Mouse (Mus musculus) CD4-positive, CD25-positive, alpha-beta regulatory T cell, adult 9 weeks (primary cell): ENCODE data around the gene Vmn1r7. TPM values are rescaled to one million over a fixed set of nuclear protein-coding genes. Genes with fewer than 3 reads are reported as not detected.

Source experiments
- polyA plus RNA-seq: library from polyadenylated mRNA; unstranded; fragments of 100-300 nt; shearing (Covaris generic); gene quantifications from one replicate; pipeline ENCODE4 v1.2.1, GENCODE M21; 2017

Gene Vmn1r7
- not detected for polyA plus RNA-seq

GRCm38 (mm10) chr6:57025224-57025623 is at the start of gene Vmn1r7:
Vmn1r7 (minus strand) TSS chr6:57025324.

GRCm38 (mm10) chr6:57066487-57066886 is 41.4 kb upstream of the Vmn1r7 start, which contains the start of gene Vmn1r9:
Vmn1r9 (plus strand) TSS chr6:57066787.

GRCm38 (mm10) chr6:57031984-57032383 is 6.9 kb upstream of the Vmn1r7 start, which contains the start of gene Vmn1r8:
Vmn1r8 (plus strand) TSS chr6:57032284.

DNA sequence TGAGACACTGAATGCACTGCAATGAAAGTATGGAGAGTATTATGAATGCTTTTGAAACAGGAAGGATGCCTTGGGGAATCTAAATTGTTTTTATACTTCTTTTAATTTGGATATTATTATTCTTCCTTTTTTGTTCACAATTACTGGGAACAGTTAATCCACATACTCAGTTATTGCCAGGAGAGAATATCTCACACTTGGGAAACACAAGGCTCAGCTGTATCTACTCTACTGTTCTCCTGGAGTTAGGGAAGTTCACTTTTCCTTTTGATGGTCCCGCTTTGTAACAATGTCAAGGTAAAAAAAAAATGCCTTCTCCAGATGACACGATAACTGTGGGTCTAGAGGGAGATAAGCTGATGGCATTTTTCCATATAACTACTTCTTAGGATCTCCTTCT is 28.2 kb downstream of the Vmn1r7 start, which contains the start of gene Vmn1r6:
Gene Vmn1r6 (plus strand): TSS at position 301 of the 400 bp plus-strand sequence.

Other genes starting within 250 kb of the Vmn1r7 start
- 20.4 TPM for gene Kbtbd2, start 227.5 kb downstream of the Vmn1r7 start, polyA plus RNA-seq
- not detected for gene Fkbp9, start 193.3 kb downstream of the Vmn1r7 start, polyA plus RNA-seq
- gene Nt5c3, start 101.4 kb downstream of the Vmn1r7 start, polyA plus RNA-seq: 45.3 TPM
- 0.48 TPM for gene Vmn1r4, start 101.3 kb downstream of the Vmn1r7 start, polyA plus RNA-seq
- not detected for gene Vmn1r5, start 55.1 kb downstream of the Vmn1r7 start, polyA plus RNA-seq
- gene Vmn1r6, start 28.1 kb downstream of the Vmn1r7 start, polyA plus RNA-seq: not detected
- not detected for gene Vmn1r8, start 7.0 kb upstream of the Vmn1r7 start, polyA plus RNA-seq
- not detected for gene Vmn1r9, start 41.5 kb upstream of the Vmn1r7 start, polyA plus RNA-seq
- gene Vmn1r10, start 84.1 kb upstream of the Vmn1r7 start, polyA plus RNA-seq: not detected
- not detected for gene Vmn1r11, start 108.1 kb upstream of the Vmn1r7 start, polyA plus RNA-seq
- gene Vmn1r12, start 131.6 kb upstream of the Vmn1r7 start, polyA plus RNA-seq: 0.04 TPM
- 0.21 TPM for gene Vmn1r13, start 178.0 kb upstream of the Vmn1r7 start, polyA plus RNA-seq
- not detected for gene Vmn1r14, start 206.4 kb upstream of the Vmn1r7 start, polyA plus RNA-seq
- gene Vmn1r15, start 232.6 kb upstream of the Vmn1r7 start, polyA plus RNA-seq: not detected